Mouse (Mus musculus) mature B cell (primary cell): ENCODE measurements at regions not wholly inside any gene's neighbourhood (a gene's known extent, or its start where the extent isn't known, plus 50 kb on each side); places are given as distances from the start of the nearest gene placed in this dataset.

ENCODE experiments used
- in situ Hi-C: fragments of 300-500 bp; cut with MboI; formaldehyde crosslinking; loops from 2 replicates; pipeline ENCODE4 v1.14.3; 2019

DNA sequence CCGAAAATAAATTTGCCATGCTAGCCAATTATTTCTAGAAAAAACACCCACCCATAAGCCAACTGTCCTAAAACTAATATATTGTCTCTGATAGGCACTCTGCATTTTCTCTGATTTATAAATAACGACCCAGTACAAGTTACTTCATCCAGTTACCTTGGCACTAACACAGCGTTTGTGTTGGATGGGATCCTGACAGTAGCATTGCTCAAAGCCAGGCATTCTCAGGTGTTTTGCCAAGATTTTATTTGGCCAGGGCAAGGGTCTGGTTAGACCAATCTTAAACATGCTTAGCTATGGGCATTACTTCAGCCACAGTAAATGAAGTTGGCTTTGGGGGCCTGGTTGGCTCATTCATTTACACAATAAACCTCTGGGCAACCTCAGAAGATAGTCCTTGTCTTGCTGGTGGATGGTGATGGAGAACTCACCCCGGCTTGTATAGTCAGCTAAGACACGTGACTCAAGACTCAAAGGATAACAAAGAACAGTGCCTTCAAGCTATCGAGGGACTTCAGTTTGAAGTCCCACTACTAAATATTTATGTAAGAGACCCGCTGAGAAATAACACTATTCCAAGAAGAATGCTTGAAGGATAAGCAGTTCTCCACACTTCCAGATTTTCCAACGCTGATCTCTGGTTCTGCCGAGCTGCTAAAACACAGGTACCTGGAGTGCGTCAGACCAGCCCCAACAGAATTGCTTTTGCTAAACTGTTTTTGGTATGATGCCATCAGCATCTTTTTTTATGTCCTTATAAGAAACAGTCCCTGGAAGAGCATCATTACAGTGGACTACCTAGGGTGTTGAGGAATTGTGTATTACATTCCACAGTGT lies 125.0 kb upstream of the Pkdcc start:
- in situ Hi-C loops: no loop called here

GRCm38 (mm10) chr17:83093862-83094261 lies 121.2 kb upstream of the Pkdcc start:
- in situ Hi-C loops: no loop called here

GRCm38 (mm10) chr17:83096451-83096850 lies 118.6 kb upstream of the Pkdcc start:
- in situ Hi-C loops: no loop called here

GRCm38 (mm10) chr17:83097998-83098397 lies 117.1 kb upstream of the Pkdcc start:
- in situ Hi-C loops: no loop called here

DNA sequence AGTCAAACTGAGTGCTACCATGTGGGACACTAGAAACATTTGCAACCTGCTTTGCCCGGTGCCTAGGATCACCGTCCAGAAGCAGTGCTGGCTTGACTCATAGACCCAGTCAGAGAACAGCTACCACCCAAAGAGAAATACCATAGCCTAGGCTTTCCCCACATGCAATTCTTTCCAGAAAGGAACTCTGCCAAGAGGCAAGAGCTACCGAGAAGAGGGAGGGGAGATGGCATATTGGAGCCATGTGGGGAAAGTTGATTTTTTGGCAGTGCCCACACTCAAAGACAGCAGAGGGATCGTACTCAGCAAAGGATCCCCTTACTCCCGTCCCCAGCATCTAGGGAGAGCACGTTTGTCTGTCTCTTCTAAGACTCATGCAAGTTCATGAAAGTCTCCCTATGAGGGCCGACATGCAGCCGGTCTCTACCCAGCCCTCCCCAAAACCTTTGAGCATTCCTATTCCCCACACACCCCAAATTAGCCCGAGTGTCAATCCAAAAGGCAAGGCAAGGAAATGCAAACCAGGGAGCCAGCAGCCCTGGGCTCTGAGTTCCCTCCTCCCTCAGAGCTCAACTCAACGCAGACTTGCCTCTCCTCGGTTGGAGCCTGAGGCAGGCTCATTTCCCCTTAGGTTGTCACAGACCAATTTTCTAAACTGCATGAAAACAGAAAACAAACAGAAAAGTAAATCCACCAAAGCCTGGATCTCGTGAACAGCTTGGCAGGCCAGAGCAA lies 116.2 kb upstream of the Pkdcc start:
- in situ Hi-C loops: no loop called here

DNA sequence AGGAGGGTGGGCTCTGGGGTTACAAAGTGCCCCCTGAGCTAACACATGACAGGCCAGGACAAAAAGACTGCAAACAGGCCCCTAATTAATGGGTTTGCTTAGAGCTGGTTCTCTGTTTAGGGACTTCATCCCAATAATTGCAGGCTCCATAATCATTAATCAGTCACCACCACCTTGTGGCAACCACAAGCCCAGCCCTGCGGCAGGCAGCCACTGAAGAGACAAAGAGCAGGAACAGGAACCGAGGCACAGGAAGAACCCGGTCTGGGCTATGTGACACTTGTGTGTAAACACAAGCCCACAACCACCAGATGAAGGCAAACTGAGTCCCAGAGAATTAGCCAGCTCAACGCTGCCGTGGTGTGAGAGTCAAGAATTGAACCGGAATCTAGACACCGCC lies 114.1 kb upstream of the Pkdcc start:
- in situ Hi-C loops: no loop called here

DNA sequence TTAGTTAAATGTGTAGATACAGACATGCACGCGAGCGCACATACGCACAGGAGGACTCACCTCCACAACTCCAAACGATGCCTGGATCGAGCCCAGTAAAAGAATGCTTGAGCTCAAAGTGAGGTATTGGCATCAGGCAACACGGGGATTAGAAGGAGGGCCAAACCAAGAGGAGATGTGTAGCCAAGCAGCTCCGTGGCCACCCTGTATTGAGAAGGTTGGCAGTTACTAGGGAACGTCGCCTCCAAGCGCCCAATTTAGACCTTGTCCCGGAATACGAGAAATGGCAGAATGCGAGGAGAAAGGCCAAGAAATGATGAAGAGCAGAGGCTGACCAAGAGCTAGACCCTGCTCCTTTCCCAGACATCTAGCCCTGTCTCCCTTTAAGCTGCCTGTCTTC lies 113.3 kb upstream of the Pkdcc start:
- in situ Hi-C loops: no loop called here

DNA sequence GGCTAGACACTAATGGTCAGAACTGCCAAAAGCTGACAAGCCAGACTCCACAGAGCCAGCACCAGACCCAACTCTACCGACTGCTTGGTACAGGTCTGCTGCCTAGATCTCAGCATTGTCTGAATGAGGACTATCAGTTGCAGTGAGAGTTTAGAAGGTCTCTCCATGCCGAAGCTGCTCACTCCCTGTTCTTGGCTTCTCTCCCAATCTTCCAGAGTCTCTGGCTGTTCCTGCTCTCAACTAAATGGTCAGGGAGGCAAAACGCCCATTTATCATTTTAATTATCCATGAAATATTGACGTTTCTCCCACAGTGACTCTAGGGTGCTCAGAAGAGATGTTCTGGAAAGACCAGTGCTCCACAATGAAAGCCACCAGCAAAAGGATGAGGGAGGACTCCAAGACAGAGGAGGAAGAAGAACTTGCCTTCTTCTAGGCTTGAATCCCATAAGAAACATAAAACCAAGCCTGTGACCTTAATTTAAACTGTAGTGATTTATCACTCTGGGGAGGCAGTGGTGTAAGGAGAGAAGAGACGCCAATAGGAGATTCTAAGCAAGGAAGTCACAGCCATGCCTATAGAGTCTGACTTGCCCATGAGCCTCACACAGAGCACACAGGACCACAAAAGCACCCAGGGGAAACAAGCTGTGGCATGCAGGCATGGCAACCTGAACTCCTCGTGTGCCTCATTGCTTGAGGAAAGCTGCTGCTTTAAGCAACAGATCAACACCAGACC lies 112.2 kb upstream of the Pkdcc start:
- in situ Hi-C loops: no loop called here

- in situ Hi-C loops: no loop called here
Observed at GRCm38 (mm10) chr17:83108151-83108550, 106.9 kb upstream of the Pkdcc start.

- in situ Hi-C loops: no loop called here
Observed at GRCm38 (mm10) chr17:83109792-83110440, 105.2 kb upstream of the Pkdcc start.

GRCm38 (mm10) chr17:83110556-83110955 lies 104.5 kb upstream of the Pkdcc start:
- in situ Hi-C loops: no loop called here

DNA sequence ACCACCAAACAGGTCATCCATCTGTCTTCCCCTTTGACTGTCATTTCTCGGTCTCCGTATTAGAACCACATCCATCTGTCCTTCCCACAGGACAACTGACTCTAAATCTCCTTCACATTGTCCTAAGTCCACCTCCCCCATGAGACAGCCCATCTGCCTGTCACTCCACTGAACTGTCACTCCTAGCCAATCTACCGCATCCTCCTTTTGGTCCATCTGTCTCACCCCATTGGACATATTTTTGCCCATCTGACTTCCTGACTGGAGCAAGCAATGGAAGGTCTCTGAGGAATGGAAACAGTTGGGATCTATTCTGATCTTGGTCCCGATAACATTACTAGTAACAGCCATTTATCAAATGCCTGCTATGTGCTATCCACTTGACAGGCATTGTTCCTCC lies 99.9 kb upstream of the Pkdcc start:
- in situ Hi-C loops: no loop called here

- in situ Hi-C loops: no loop called here
Observed at GRCm38 (mm10) chr17:83115832-83116480, 99.1 kb upstream of the Pkdcc start.

- in situ Hi-C loops: no loop called here
Observed at GRCm38 (mm10) chr17:83120665-83121232, 94.3 kb upstream of the Pkdcc start.

- in situ Hi-C loops: no loop called here
Observed at GRCm38 (mm10) chr17:83122525-83123280, 92.4 kb upstream of the Pkdcc start.

- in situ Hi-C loops: no loop called here
Observed at GRCm38 (mm10) chr17:83125057-83125456, 90.0 kb upstream of the Pkdcc start.

DNA sequence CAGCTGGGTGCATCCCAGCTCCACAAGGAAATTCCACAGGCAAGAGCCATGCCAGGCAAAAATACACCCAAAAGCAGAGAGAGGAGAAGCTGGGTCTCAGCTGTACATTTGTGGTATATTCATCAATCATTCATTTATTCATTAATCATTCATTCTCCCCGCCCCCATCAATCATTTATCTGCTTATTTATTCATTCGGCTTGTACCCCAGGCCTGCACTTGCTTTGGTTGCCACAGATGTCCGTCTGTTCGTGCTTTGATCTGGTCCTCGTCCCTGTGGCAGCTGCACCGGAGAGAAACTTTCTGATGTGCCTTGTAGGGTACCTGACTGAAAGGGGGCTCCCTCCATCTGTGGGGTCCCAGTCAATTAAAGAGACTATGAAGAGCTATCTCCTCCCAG lies 87.2 kb upstream of the Pkdcc start:
- in situ Hi-C loops: no loop called here

DNA sequence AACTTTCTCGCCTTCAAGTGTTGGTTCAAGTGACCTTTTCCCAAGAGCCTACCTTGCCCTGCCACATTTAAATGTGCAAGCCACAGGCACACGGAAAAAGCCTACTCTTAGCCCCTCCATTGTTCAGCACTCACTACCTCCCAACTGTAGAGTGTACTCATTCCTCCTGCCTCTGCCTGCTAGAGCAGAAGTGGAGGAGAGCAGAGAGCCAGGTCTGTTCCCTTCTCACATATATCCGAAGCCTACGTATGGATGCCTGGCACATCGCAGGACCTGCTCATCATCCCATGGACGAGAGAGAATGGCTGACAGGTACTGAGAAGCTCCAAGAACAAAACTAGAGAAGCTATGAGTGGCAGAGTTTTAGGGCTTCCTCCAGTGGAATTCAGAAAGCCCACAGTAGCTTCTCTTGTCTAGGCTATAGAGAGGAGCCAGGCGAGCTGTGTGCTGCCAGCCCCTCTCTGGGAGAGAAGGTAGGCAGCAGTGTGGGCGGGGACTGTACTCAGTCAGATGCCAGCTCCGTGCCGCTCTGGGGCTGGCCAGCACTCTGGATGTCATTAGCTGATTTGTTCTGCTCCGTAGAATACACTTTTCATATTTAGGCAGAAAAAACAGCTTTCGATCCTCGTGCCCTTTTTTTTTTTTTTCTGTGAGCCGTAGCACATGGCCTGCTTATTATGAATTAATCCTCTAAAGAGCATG lies 86.1 kb upstream of the Pkdcc start:
- in situ Hi-C loops: no loop called here

- in situ Hi-C loops: no loop called here
Observed at GRCm38 (mm10) chr17:83129658-83130057, 85.4 kb upstream of the Pkdcc start.

GRCm38 (mm10) chr17:83133201-83133600 lies 81.9 kb upstream of the Pkdcc start:
- in situ Hi-C loops: no loop called here
